Mouse (Mus musculus): Measurements from ENCODE around the gene Zfhx3.
A peak's percentile ranks its signal among the peaks of the same experiment; 100 is the strongest.

The Zfhx3 gene

GRCm38 (mm10) chr8:108883381-108883780, 940.9 kb downstream of the Zfhx3 start:
- DNase-seq (ENCODE audit: extremely low spot score, low spot score): no peak

- no peak for DNase-seq (ENCODE audit: extremely low spot score, low spot score)
Observed at GRCm38 (mm10) chr8:108884947-108885346, 942.5 kb downstream of the Zfhx3 start.

GRCm38 (mm10) chr8:108885450-108885849, 943.0 kb downstream of the Zfhx3 start:
- DNase-seq (ENCODE audit: extremely low spot score, low spot score): no peak

- no peak for DNase-seq (ENCODE audit: extremely low spot score, low spot score)
Observed at GRCm38 (mm10) chr8:108885861-108886260, 943.4 kb downstream of the Zfhx3 start.

GRCm38 (mm10) chr8:108886599-108887255, 944.3 kb downstream of the Zfhx3 start:
- DNase-seq (ENCODE audit: extremely low spot score, low spot score): peak; percentile 74

- no peak for DNase-seq (ENCODE audit: extremely low spot score, low spot score)
Observed at GRCm38 (mm10) chr8:108887256-108887615, 944.8 kb downstream of the Zfhx3 start.

GRCm38 (mm10) chr8:108887890-108888289, 945.4 kb downstream of the Zfhx3 start:
- DNase-seq (ENCODE audit: extremely low spot score, low spot score): no peak

- DNase-seq (ENCODE audit: extremely low spot score, low spot score): no peak
Observed at GRCm38 (mm10) chr8:108888924-108889323, 946.5 kb downstream of the Zfhx3 start.

- DNase-seq (ENCODE audit: extremely low spot score, low spot score): no peak
Observed at GRCm38 (mm10) chr8:108889406-108889805, 947.0 kb downstream of the Zfhx3 start.

GRCm38 (mm10) chr8:108894287-108894686, 951.8 kb downstream of the Zfhx3 start:
- DNase-seq (ENCODE audit: extremely low spot score, low spot score): no peak

- no peak for DNase-seq (ENCODE audit: extremely low spot score, low spot score)
Observed at GRCm38 (mm10) chr8:108896468-108897346, 954.3 kb downstream of the Zfhx3 start.

- no peak for DNase-seq (ENCODE audit: extremely low spot score, low spot score)
Observed at GRCm38 (mm10) chr8:108897347-108898100, 955.1 kb downstream of the Zfhx3 start.

GRCm38 (mm10) chr8:108899251-108899771, 956.9 kb downstream of the Zfhx3 start:
- DNase-seq (ENCODE audit: extremely low spot score, low spot score): no peak

- DNase-seq (ENCODE audit: extremely low spot score, low spot score): no peak
Observed at GRCm38 (mm10) chr8:108900541-108900940, 958.1 kb downstream of the Zfhx3 start.

- DNase-seq (ENCODE audit: extremely low spot score, low spot score): no peak
Observed at GRCm38 (mm10) chr8:108901208-108901607, 958.8 kb downstream of the Zfhx3 start.

GRCm38 (mm10) chr8:108903550-108903949, 961.1 kb downstream of the Zfhx3 start:
- no peak for DNase-seq (ENCODE audit: extremely low spot score, low spot score)

GRCm38 (mm10) chr8:108904288-108904971, 962.0 kb downstream of the Zfhx3 start:
- DNase-seq (ENCODE audit: extremely low spot score, low spot score): no peak

- DNase-seq (ENCODE audit: extremely low spot score, low spot score): no peak
Observed at GRCm38 (mm10) chr8:108908066-108908465, 965.6 kb downstream of the Zfhx3 start.

- DNase-seq (ENCODE audit: extremely low spot score, low spot score): no peak
Observed at GRCm38 (mm10) chr8:108908540-108908939, 966.1 kb downstream of the Zfhx3 start.

GRCm38 (mm10) chr8:108909035-108909434, 966.6 kb downstream of the Zfhx3 start:
- DNase-seq (ENCODE audit: extremely low spot score, low spot score): no peak

- DNase-seq (ENCODE audit: extremely low spot score, low spot score): no peak
Observed at GRCm38 (mm10) chr8:108909455-108909854, 967.0 kb downstream of the Zfhx3 start.
